Mouse (Mus musculus): ENCODE data around the gene Plch1. TPM values are rescaled to one million over a fixed set of nuclear protein-coding genes. Genes with fewer than 3 reads are reported as not detected.

The Plch1 gene
- total RNA-seq (2017) = not detected in 2 replicates

DNA sequence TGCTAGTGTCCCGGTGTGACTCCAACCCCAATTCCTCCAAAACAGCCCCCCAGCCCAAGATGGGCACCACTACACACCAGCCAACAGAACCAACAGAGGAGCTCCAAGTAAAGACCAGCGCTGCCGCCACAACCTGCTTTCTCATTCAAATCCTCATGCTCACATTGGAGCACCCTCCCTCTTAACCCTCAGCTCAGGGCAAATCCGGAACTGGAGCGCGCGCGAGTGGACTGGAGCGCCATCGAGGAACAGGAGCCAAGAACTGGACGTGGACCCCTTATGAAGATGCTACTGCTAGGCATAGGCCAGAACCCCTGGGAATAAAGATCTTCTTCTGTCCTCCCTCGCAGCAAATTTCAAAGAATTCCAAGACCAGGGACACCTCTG, at the start of gene Plch1:
TSS of gene Plch1 (minus strand) at position 164 of the 387 bp plus-strand sequence.
- peak; percentile 93 for ATAC-seq (replicated peaks; ENCODE audit: low read depth, poor library complexity, severe bottlenecking)

DNA sequence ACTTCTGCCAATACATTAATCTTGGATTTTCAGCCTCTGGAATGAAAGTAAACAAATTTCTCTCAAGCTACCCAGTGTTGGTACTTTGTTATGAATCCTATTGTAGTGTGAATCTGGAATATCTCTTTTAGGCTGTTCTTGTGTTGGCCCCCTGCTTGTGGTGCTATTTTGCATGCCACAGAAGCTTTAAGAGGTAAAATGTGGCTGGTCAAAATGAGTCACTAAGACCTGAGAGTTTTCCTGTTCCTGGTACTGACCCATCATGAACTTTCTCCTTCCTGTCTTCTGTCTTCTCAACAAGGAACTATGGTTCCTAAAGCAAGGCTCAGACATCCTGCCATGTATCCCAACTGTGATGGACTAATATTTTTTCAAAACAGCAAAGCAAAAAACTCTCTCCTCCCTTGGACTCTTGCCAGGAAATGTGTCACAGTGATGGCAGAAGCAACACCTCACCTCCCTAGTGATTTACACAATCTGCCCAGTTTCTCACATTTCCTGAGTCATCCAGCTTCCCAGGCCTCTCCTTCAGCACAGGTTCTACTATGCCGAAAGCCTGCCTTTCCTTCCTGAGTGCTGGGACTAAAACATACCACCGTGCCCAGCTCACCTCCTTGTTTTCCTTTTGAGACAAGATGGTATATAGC, 42.1 kb upstream of the Plch1 start:
- no peak for ATAC-seq (replicated peaks; ENCODE audit: low read depth, poor library complexity, severe bottlenecking)

DNA sequence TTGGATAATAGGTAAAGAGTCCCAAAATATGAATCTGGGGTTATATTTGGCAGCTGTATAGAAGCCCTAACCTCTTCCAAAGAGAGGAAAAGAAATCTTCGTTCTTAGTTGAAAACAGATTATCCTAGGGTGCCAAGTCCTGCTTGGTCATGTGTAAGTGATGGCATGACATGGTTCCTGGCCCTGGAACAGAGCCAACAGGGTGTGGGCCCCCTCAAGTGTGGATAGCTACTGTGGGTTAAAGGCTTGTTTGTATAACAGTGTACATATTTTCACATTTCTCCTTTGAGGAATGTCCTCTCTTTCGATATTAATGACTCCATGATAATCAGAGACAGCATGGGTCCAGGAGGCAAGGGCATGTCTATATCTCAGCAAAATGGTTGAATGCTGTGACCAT, 39.7 kb upstream of the Plch1 start:
- ATAC-seq (replicated peaks; ENCODE audit: low read depth, poor library complexity, severe bottlenecking) = no peak

DNA sequence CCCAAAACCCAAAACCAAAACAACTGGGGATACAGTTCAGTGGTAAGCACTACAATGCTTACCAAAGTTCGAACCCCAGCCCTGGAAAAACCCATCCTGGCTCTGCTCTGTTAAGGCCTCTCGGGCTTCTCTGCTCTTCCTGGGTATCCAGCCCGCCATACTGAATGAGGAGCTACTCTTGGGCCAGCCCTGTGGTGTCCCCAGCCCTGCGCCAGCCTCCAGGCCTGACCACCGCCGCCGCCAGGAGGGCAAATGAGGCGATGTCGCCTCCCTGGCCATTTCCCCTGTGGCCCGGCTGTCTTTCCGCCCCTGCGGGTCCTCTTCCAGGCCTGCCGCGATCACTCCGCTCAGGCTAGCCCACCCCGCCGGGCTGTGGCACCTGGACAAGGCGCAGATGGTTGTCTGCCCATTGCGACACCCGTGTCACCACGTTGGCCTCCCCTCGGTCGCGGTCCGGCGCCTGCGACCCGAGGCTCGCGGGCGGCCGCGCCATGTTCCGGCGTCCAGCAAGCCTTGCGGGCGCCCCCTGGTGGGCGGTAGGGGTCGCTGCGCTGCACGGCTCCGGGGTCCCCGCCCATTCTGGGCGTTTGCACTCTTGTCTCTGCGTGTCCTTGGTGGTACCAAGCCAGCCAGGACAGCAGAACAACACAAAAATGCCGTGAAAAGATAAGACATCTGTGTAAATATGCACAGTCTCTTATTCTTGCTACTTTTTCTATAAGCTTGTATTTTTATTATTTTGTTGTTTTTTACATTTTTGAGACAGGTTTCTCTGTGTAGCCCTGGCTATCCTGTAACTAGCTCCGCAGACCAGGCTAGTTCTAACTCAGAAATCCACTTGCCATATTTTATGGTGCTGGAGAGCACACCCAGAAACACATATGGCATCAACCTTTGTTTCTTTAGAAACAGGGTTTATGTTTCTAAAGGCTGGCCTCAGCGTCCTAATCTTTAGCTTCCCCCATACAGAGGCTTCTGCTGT, 29.9 kb upstream of the Plch1 start, which contains the start of gene E130311K13Rik:
TSS of gene E130311K13Rik (minus strand) at position 595 of the 982 bp plus-strand sequence.
- ATAC-seq (replicated peaks; ENCODE audit: low read depth, poor library complexity, severe bottlenecking) = peak; percentile 95

DNA sequence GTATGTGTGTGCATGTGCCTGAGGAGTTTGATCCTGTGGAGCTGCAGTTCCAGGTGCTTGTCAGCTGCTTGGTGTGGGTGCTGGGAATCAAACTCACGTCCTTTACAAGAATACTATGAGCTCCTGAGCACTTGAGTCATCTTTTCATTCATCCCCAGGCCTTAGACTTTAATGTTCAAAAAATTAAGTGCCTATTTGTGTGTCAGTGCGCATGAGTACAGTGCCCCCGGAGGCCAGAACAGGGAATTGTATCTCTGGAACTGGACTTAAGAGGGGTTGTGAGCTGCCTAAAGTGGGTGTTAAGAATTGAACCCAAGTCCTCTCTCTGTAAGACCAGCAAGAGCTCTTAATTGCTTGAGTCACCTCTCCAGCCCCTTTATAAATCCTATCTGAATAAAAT, 20.4 kb upstream of the Plch1 start:
- peak; percentile 94 for ATAC-seq (replicated peaks; ENCODE audit: low read depth, poor library complexity, severe bottlenecking)

DNA sequence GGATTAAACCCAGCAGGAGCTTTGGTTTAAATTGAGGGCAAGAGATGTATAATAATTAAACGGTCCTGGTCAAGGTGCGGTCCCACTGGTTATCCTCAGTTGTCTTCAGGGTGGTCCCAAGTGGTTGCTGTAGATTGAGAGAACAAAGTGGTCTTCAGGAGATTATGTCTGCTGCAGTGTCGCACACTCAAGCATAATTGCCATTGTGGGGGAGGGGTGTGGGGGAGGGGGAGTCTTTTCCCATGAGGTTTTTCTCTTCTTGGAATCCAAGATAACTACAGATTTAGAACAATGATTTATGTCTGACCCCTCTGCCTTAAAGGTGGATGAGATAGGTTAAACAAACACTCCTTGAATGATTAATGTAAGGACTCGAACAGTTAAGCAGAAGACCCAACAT, 11.0 kb upstream of the Plch1 start:
- ATAC-seq (replicated peaks; ENCODE audit: low read depth, poor library complexity, severe bottlenecking) = no peak

DNA sequence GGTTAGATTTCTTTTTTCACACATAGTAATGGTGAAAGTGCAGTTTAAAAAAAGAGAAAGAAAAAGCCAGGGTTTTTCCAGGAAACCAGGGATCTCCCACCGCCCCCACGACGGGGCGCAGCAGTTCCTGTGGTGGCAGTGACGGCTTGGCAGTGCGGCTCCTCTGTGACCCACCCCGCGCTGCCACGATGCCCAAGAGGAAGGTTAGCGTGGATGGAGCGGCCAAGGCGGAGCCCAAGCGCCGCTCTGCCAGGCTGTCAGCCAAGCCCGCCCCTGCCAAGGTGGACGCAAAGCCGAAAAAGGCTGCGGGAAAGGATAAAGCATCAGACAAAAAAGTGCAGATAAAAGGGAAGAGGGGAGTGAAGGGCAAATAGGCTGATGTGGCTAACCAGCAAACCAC, 6.0 kb upstream of the Plch1 start:
- peak; percentile 99 for ATAC-seq (replicated peaks; ENCODE audit: low read depth, poor library complexity, severe bottlenecking)

DNA sequence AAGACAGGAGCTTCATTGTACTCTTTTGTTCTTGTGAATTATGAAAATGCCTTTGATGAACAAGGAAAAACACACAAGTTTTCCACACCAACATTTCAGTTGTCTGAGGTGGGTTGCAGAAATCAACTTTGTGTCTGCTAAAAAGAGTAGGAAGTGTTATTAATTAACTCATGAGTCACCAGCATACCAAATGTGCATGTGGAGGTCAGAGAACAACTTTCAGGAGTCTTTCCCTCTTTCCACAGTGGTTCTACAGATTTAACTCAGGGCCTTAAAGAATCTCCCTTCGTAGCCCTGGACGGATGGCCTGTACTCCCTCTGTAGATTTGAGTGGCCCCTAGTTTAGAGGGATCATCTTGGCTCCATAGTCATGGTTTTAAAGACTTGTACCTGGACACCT, 4.9 kb upstream of the Plch1 start:
- no peak for ATAC-seq (replicated peaks; ENCODE audit: low read depth, poor library complexity, severe bottlenecking)

DNA sequence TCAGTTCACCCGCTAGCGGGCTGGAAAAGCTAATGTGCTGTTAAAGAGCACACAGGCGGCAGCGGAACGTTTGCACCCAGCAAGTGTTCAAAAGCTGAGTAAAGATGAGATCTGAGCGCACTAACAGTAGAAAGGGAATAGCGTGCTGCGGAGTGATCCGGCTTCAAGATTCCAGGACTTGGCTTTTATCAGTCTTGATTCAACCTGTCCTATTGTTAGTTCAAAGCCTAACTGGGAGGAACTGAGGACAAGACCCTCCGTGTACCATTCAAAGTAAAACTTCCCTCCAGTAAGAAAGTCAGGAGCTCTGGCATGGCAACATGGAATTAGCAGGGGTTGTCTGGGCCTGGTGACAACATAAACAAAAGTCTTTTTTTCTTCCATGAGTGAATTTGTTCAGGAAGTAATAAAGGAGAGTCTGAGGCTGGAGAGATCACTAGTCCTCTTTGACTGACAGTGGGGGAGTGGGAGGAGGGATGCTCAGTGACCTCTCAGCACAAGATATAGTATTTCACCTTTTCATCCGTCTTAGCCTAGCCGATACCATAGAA, 824 bp upstream of the Plch1 start:
- no peak for ATAC-seq (replicated peaks; ENCODE audit: low read depth, poor library complexity, severe bottlenecking)

DNA sequence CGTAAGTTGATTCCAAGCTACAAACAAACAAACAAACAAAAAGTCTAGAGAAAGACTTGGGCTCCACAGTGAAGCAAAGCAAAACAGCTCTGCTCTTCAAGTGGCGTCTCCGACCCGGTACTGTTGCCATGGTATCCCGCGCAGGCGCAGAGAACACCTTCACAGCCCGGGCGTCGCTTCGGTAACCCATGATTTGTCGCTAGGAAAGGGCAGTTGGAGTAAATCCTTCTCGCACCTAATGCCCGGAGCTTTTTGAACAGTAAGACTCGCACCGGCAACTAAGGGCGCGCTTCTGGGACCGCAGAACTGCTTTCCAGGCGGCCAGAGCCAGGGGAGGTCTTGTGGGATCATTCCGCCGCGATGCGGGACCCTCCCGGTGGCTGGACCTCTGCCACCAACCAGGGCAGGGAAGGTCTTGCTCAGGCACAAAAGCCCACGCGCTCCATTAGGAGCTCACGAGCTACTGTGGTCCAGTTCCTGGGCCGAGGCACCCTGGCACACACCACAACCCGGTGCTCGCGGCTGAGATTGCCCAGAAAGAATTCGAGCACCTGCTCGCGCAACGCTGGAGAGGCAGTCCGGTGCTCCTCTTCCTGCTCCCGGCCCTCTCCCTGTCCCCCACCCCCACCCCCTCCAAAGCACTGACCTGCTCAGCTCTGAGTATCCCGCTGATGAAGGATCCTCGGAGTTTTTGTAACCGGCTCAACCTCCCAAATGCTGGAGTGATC, 527 bp downstream of the Plch1 start:
- ATAC-seq (replicated peaks; ENCODE audit: low read depth, poor library complexity, severe bottlenecking) = peak; percentile 67

DNA sequence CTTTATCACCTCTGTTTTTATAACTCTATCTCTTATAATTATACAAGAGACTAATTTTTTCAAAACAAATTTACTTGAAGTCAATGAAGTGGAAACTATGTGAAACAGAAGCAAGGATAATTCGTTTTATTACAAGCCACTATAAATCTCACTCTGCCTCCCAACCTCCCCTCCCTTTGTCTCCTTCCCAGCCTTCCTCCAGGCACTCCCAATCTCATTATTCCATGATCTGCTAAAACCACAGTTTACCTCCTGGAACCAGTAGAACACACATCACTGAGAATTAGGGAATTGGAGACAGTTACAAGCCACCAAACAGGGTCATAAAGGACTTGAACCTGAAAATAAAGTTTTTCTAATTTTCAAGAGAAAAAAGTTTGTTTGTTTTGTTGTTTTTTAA, 2.1 kb downstream of the Plch1 start:
- no peak for ATAC-seq (replicated peaks; ENCODE audit: low read depth, poor library complexity, severe bottlenecking)

DNA sequence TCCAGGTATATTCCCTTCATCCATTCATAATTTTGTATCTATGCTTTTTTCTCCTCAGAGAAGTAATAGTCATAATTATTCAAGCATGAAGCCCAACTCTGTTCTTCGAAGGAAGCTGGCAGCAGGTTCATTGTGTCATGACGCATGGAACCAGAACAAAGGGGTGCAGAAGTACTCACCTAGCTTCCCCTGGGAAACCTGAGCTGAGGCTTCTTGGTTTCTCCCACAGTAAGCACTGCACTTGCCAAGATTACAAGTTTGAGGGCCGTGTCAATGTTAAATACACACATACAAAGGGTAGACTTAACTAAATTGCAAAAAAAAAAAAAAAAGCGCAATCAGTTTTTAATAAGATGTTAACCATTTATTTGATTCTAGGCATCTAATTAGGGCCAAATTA, 3.0 kb downstream of the Plch1 start:
- ATAC-seq (replicated peaks; ENCODE audit: low read depth, poor library complexity, severe bottlenecking) = no peak

DNA sequence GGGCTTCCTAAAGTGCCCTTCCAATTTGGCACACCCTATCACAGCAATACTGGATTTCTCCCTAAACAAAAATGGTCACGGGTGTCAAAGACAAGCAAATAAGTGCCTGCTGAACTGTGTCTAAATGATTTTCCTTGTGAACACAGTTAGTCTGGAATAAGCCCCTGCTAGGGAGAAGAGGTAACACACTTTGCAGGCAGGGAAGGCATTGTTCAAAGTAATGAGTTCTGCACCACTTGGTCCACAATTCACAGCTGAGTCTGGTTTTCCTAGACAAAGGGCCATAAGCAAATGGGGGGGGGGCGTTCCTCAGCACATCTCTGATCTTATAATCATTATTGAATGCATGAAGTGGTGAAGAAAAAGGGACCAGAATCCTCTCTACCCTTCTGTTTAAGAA, 3.5 kb downstream of the Plch1 start:
- no peak for ATAC-seq (replicated peaks; ENCODE audit: low read depth, poor library complexity, severe bottlenecking)

DNA sequence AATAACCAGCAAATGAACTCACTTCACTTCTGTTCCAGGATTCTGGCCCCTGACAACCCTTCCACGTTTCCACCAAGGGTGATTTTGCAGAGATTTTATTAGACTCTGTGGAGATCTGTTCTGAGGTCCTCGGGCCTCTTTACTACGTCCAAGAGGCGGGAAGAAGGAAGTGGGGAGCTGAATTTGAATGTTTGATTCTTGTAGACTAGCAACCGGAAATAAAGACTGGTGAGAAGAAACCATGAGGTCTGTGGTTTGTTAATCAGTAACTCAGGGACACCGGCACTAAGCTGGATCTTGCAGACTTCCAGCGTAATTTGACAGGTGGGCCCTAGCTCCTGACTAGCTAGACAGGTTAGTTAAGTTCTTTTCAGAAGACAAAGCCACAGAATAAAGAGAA, 5.6 kb downstream of the Plch1 start:
- peak; percentile 89 for ATAC-seq (replicated peaks; ENCODE audit: low read depth, poor library complexity, severe bottlenecking)

DNA sequence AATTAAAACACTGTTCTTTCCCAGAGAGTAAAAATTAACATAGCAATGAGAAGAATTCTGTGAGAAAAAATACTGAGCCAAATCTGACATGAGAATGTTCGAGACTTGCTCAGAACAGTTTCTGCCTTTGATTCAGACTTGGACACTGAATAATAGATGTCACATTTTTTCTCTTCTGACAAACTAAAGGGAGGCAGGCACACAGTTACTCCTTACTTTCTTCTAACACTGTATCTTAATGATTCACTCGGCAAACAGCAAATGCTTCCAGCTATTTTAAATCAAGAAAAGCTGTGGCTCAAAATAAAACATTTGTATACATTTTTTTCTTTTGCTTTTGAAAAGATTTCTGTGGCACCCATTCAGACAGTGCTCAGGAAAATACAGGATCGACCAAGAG, 7.1 kb downstream of the Plch1 start:
- no peak for ATAC-seq (replicated peaks; ENCODE audit: low read depth, poor library complexity, severe bottlenecking)

DNA sequence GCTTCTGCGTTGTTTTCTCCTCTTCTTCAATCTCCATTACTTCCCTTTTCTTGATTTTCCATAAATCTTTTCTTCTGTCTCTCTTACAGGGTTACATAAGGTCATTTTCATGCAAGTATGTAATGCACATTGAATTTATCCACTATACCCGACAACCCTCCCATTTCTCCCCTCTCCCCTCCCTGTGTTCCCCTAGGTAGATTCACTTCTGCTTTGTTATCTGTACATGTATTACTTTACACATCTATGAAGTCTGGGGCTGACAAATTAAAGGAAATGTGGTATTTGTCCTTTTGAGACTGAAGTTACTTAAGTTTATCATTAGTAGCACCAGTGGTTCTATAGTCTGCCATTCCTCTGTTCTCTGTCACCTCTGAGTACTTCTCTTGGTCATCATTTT, 18.2 kb downstream of the Plch1 start:
- ATAC-seq (replicated peaks; ENCODE audit: low read depth, poor library complexity, severe bottlenecking) = peak; percentile 84

DNA sequence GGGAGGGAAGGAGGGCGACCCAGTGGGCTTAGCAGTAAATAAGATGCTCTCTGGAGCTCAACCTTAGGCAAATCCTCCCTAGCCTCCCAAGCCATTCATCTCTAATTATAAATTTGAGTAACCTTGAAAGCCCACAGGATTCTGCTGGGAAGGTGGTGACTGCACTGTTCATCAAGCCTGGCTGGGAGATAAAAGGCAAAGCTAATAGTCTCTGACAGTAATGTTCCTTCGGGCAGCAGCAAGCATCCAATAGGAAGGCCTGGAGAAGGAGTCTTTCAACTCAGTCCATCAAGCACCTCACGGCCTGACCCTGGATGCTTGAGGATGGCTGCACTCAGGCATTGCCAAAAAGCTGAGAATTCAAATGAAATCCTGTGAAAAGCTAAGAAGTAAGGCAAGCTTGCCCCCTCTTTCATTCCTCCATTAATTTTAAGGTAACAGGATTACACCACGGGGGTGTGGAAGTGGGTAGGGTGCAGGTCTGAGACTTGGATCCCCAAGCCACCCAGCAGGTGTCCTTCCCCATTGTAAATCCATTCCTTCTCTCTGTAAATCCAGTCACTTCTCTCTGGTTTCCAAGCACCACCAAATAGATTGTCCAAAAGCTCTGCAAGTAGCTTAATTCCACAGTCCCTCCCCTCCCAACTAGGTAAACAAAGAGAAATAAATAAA, 20.1 kb downstream of the Plch1 start:
- ATAC-seq (replicated peaks; ENCODE audit: low read depth, poor library complexity, severe bottlenecking) = no peak

DNA sequence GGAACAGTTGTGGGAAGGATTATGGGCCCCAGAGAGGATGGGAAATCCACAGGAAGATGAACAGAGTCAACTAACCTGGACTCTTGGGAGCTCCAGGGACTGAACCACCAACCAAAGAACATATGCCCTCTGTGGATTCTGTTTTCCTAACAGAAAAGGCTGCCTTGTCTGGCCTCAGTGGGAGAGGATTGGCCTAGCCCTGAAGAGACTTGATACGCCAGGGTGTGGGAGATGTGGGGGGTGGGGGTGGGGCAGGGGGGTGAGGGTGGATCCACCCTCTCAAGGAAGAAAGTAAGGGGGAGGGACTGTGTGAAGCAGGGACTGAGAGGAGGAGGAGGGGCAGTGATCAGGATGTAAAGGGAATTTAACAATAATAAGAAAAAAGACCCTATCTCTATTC, 26.5 kb downstream of the Plch1 start:
- no peak for ATAC-seq (replicated peaks; ENCODE audit: low read depth, poor library complexity, severe bottlenecking)

DNA sequence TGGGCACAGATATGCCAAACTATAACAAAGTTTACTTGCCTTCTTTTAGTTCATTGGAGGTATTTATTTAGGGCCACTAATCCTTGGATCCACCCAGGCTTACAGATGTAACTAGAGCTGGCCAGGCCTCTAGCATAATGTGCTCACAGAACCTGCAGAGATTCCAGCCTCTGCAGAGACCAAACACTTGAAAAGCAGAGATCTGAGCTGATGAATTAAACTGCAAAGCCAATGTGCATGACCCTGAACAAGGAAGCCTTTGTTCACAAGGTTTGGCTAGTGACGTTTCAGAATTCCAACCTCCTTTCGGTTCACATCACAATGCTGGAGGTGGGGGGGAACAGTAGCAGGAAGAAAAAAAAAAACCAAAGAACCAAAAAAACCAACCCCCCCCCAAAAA, 28.0 kb downstream of the Plch1 start:
- no peak for ATAC-seq (replicated peaks; ENCODE audit: low read depth, poor library complexity, severe bottlenecking)

DNA sequence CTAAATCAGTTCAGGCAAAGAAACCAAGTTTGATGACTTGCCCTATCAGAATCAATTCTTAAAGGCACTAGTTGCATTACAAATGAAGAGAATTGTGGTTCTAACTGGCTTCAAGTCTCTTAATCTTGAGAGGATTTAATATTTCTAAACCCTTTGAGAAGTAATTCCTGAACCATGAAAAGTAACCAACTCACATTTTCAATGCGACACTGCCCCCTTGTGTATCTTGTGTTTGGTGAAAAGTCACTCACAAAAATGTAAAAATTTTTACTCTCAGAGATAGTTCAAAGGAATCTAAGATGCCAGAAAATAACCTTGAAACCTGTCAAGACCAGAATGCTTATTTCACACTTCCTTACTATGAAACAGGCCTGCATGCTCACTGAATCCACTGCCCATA, 31.0 kb downstream of the Plch1 start:
- no peak for ATAC-seq (replicated peaks; ENCODE audit: low read depth, poor library complexity, severe bottlenecking)
